Comparison of ENCODE assay signal across 1 mouse cellular context in genomic region chr5:122145381-122146055, GRCm38 (mm10).
TF ChIP-seq lines count a peak whose summit lies in the region.

No protein-coding gene starts in this region.

TF ChIP-seq in MEL, 35 proteins besides CTCF, POLR2A, EP300 and RAD21 (continued from another document):
- TF ChIP-seq NELFE (IDR thresholded peaks at IDR 0.05; ENCODE audit: low read depth, low read length), result peak; percentile 48
- TF ChIP-seq SMC3 (IDR thresholded peaks at IDR 0.05; ENCODE audit: low read depth, low read length), result no peak
- TF ChIP-seq CHD2 (IDR thresholded peaks at IDR 0.05; ENCODE audit: low read length), result no peak
- TF ChIP-seq GABPA (IDR thresholded peaks at IDR 0.05; ENCODE audit: low read depth, low read length), result no peak
- peak; percentile 83 for TF ChIP-seq ETS1 (IDR thresholded peaks at IDR 0.05; ENCODE audit: low read depth, low read length)
- no peak for TF ChIP-seq UBTF (IDR thresholded peaks at IDR 0.05; ENCODE audit: borderline replicate concordance, insufficient read depth, low read depth, low read length)
- no peak for TF ChIP-seq NRF1 (IDR thresholded peaks at IDR 0.05; ENCODE audit: insufficient read depth, low read depth, low read length, poor library complexity, severe bottlenecking)
- peak; percentile 79 for TF ChIP-seq HCFC1 (IDR thresholded peaks at IDR 0.05; ENCODE audit: low read depth, low read length)
- peak; percentile 69 for TF ChIP-seq GATA1 (IDR thresholded peaks at IDR 0.05; ENCODE audit: low read depth, low read length)
- TF ChIP-seq MAZ (IDR thresholded peaks at IDR 0.05; ENCODE audit: low read depth, low read length), result peak; percentile 67
